Mouse (Mus musculus) left cerebral cortex, postnatal 36 days (tissue): Measurements from ENCODE around the gene AI593442. TPM values are rescaled to one million over a fixed set of nuclear protein-coding genes. Genes with fewer than 3 reads are reported as not detected.

Source experiments
- DNase-seq, 2 experiments: peaks; one replicate each; pipeline ENCODE4 v3.0.0; 2021 to 2022; ENCODE audit warnings: low spot score in 2 of 2, mixed read lengths in 1 of 2
- intact Hi-C: fragments of 180-260 bp; cut with DNase I; formaldehyde crosslinking; loops from one replicate; pipeline ENCODE4 v1.15.1; 2025
- total RNA-seq, 2 experiments: library from RNA; stranded (reverse); gene quantifications; 2 replicates each; pipeline ENCODE4 v1.2.3; 2021

Gene AI593442
- 100 to 1,000 TPM; 144 to 192 TPM for total RNA-seq

DNA sequence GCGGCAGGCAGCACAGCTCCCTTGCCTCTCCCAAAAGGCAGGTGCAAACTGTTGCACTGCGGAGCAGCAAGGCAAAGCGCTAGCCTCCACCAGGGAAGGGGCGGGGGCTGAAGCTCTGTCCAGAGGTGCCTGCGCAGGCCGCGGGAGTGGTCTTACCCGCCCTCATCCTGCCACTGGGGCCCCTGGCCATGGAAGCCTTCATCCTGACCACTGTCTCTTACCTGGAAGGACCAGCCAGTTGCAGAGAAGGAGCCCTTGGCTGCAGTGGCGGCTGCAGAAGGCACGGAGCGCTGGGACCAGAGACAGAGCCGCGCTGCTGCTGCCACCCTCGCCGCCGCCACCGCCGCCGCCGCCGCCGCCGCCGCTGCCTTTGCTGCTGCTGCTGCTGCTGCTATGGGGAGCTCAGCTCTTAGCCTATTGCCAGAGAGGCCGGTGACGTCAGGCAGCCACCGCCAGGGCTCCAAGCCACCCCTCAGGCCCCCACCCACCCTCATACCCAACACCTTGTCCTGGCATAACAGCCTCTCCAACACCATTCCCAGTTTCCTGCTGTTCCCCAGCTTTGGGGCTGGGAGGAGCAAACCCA, at the start of gene AI593442:
TSS of gene AI593442 (minus strand) at position 419 of the 586 bp plus-strand sequence.
- peak; percentile 76 to 85 for DNase-seq
- intact Hi-C loops = loop anchor here (2.0 to 10.0 kb wide), 4 partner anchors 59 to 275 kb away; no protein-coding TSS in a partner anchor

DNA sequence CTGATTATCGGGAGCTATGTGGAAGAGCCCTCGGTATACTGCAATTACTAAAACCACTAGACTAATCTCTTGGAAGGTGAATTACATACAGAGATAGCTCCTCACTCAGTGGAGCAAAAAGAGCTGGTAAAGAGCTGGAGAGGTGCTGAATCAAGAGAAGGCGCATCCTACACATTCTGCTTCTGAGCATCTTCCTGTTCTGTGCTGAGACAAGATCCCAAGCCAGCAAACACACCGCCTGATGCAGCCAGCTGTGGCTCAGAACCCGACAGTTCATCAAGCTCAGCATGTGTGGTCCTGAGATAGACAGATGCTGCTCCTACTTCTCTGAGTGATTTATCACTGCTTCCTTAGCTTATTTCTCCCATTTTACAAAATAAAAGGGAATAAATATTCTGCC, 49.2 kb upstream of the AI593442 start:
- intact Hi-C loops = no loop called here
- DNase-seq = no peak

DNA sequence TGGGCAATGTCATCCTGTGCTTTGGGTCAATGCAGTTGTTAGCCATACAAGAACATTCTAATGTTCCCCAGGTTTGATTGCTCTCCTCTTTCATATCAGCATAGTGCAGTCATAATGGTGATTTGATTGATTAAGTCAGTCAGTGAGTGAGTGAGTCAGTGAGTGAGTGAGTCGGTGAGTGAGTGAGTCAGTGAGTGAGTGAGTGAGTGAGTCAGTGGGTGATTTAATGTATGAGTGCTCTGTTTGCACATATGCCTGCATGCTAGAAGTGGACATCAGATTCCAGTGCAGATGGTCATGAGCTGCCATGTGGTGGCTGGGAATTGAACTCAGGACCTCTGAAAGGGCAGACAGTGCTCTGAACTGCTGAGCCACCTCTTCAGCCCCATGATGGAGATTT, 43.0 kb upstream of the AI593442 start:
- DNase-seq = no peak
- intact Hi-C loops = no loop called here

DNA sequence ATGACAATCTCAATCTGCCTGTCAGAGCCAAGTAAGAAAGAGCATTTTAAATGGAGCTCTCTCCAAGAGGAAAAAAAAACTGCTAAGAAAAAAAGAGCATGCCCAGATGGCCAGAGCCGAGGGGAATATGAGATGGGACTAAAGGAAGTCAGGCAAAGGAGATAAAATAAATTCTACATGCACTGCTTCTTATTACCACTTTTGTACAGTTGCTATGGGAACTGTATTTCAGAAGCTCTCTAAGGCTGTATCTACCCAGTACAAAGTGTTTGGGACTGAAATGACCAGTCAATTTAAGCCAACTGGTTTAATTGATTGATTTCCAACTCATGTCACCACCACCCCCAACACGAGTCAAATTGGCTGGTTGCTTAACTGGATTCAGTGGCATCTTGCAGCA, 40.0 kb upstream of the AI593442 start:
- no peak for DNase-seq
- intact Hi-C loops = no loop called here

DNA sequence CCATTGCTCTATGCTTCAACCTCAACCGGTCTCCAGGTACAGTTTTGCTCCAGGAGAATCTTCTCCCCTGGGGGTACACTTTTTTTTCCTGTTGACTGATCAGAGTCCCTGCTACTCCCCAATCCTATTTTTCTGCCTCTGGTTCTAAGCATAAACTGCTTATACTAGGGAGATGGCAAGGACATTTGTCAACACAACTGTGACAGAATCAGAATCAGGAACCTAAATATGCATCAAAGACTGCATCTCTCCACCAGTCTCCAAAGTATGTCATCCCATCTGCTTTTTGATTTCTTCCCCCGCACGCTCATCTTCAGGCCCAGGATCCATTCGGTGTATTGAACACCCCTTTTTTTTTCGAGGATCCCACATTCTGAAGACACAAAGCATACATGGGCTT, 456 bp upstream of the AI593442 start:
- intact Hi-C loops = loop anchor here (5.0 kb wide), 1 partner anchor 532 kb away; no protein-coding TSS in a partner anchor
- no peak for DNase-seq

DNA sequence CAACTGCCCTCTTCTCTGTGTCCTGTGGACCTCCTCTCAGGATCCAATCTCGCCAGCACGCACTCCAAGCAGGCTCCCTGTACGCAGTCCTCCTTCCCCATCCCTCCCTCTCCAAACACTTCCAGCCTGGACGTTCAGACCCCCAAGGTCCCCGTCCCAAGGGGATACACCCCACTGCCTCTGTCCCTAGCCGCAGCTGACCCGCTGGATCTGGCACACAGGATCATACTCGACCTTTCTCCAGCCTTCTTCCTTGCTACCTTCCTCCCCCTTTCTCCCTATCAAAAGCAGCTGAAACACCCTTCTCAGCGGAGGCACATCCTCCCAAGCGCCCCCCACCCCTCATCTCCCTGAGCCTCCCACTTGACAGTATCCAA, 753 bp downstream of the AI593442 start:
- intact Hi-C loops = loop anchor here (2.0 to 10.0 kb wide), 4 partner anchors 60 to 274 kb away; no protein-coding TSS in a partner anchor
- DNase-seq = no peak

DNA sequence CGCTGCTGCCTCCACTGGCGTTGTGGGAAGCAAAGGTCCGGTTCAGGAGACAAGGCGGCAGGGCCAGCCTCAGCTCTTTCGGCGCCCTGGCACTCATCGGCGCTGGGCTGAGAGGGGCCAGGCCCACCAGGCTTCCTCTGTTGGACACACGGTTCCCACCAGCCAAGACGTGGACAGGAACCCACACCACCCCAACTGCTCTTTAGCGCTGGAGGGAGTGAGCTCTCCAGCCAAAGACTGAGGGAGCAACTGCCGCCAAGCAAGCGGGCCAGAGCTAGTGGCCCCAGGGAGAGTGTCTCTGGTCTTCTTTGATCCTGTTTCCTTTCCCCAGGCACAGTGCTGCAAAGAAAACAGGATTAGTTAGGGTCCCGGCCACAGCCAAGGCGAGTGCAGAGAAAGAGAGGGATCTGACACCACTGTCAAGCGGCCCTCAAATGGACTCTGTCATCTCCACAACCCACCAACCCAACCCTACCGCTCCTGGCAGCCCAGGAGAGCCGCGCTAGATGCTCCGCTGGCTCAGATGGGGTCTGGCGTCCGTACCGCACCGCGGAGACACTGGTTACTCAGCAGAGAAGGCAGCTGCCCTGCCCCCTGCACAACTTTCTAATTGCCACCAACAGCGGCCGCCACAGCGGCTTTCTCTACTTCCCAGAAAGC, 1.3 kb downstream of the AI593442 start:
- intact Hi-C loops = loop anchor here (2.0 to 10.0 kb wide), 4 partner anchors 60 to 274 kb away; no protein-coding TSS in a partner anchor
- DNase-seq = peak; percentile 45 to 57

DNA sequence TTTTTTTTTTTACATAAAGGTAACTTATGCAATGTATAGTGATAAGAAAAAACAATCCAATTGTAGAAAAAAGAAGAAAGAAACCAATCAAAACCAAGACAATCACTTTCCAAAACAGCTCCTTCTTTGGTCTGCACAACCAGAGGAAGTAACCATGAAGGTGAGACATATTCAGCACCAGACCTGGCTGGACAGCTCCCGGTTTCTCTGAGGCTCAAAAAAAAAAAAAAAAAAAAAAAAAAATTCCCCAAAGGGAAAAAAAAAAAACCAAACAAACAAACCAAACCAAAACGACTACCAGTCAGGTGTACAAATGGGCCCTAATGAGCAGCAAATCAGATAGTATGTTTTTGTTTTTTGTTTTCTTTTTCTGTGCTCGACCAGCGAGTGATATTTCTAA, 3.0 kb downstream of the AI593442 start:
- intact Hi-C loops = loop anchor here (2.0 to 10.0 kb wide), 4 partner anchors 86 to 378 kb away; no protein-coding TSS in a partner anchor
- no peak for DNase-seq

DNA sequence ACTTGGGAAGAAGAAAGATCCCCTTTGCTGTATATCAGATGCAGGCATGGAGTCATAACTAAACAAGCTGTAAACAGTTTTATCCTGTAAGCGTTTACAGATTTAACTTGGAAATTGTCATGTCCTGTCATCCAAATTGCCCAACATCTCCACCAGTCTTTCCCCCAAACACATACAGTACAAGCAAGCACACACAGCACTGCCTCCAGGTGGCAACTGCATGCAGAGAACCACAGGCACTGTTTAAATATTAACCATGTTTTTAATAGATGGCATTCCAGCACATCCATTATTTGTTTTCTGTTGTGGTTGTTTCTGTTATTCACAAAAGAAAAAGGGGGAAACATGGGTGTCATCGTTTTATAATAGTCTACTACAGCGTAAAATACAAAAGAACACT, 3.6 kb downstream of the AI593442 start:
- intact Hi-C loops = loop anchor here (2.0 to 10.0 kb wide), 4 partner anchors 86 to 377 kb away; no protein-coding TSS in a partner anchor
- no peak for DNase-seq

DNA sequence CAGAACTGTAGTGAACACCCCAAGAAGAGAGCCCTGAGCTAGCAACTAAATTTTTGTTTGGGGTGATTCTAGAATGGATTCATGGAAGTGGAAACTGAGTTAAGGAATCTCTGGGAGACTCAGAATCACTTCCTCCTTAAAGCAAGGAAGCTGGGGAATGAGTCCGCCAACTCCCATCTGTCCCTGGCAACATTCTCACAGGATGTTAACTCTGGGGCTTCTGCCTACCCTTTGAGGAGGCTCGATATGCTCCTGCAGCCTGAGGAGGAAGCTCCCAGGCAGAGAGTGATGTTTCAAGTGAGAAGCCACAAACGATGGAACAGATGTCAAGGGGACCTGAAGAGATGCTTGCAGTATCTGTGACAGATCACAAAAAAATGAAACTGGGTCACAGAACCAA, 18.2 kb downstream of the AI593442 start:
- intact Hi-C loops = no loop called here
- peak; percentile 43 to 51 for DNase-seq

DNA sequence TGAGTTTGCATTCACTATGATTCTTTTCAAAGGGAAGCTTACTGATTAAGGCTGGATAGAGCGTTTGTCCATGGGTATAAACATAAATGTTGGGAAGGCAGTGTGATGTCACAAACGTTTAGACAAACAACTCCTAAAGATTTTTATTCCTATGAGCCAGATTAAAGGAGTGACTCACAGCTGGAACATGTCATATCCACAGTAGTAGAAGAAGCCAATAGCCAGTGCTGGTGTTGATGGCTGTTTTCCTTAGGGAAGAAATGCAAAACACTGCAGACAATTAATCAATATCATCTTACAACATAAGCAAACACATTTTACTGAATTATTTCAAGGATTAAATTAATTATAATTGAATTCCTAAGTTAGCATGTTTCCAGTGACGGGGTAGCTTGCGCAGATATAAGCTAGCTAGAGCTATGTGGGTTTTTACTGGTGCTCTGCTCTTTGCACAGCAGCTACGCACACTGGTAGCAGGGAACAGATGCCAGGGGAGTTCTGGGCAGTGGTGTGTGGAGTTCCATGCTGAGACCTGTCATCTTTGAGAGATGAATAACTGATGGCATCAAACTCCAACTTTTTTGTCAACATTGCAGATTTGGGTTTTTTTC, 29.1 kb downstream of the AI593442 start:
- intact Hi-C loops = no loop called here

DNA sequence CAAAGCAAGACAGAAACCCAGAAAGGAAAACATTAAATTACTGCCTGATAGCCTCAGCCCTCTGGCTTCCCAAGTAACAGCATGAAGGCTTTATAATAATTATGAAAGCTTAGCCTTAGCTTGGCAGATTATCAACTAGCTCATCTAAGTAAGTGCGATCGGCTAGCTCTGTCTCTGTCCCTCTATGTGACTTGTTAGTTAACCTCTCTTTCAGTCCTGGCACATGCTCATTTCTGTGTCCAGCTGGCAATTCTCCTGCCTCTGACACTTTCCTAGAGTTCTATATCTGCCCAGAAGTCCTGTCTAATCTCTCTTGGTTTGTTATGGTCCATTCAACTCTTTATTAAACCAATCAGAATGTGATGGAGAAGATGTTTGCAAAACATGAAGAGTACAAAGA, 34.3 kb downstream of the AI593442 start:
- intact Hi-C loops = no loop called here
- no peak for DNase-seq

More for the DNA sequence above, 29.1 kb downstream of the AI593442 start:
- no peak for DNase-seq

DNA sequence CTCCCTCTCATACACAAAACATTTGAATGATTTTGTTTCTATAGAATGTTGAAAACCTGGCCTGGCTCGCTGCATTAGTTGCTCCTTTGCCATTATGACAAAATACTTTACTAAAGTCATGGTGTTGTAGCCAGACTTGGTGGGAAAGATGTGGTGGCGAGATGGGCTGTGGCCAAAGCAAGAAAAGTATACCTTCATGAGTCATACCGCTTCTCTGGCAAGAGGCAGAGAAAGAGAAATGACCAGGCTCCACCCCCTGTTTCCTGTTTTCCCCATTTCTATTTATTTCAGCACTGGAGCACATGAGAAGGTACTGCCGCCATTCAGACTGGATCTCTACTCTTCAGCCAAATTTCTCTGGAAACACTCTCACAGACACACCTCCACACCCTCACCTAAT, 35.0 kb downstream of the AI593442 start:
- intact Hi-C loops = no loop called here
- no peak for DNase-seq

DNA sequence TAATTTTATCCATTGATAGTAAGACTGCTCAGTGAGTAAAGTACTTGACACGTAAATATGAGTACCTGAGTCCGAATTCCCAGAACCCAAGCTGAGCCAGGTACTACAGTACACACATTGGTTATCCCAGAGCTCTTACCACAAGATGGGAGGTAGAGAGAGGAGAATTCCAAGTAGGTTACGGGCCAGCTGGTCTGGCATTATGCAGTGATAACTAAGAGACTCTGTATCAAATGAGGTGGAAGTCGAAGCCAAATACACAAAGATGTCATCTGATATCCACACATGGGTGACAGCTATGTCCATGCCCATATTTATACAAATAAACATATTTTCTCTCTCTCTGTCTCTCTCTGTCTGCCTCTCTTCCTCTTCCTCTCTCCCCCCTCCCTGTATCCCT, 35.4 kb downstream of the AI593442 start:
- intact Hi-C loops = no loop called here
- DNase-seq = no peak

DNA sequence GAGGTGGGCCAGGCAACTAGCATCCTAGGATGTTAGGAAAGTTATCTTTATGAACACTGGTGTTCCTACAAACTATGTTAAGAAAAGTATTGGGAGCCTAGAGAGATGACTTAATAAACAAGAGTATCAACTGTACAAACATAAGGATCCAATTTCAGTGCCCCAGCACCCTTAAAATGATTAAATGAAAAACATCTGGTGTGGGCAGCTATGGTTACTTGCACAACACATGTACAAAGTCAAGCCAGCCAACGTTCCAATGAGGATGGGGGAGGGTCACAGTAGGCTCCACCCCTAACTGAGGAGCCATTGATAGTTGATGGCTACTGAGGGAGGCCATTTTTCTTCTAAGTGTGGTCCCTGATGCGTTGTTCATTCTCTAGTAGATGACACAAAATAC, 43.6 kb downstream of the AI593442 start:
- intact Hi-C loops = no loop called here
- no peak for DNase-seq

DNA sequence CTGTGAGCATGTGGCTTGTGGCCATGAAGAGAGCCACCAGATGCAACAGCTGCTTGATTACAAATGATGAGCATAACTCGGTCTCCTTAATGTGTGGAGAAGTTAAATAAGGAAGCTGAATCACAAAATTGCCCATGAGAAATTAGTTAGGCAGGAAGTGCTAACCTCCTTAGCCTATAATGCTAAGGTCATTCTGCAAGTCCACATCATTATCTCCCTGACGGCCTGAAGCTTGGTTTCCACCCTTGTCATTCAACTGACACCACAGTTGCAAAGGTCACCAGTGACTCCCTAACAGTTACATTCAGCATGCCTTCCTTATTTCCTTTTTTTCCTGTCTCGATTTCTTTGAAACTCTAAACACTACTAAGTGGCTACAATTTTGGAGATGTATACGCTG, 55.7 kb downstream of the AI593442 start:
- no peak for DNase-seq
- intact Hi-C loops = no loop called here
